Mouse (Mus musculus) stomach, postnatal 0 days (tissue): ENCODE data around the gene Ddx20. TPM values are rescaled to one million over a fixed set of nuclear protein-coding genes. Genes with fewer than 3 reads are reported as not detected.

ENCODE experiments used
- ATAC-seq: fragments of 200-750 bp; cut with Nextera tagmentation; 2 replicates; pipeline ENCODE4 v1.8.0; 2017; ENCODE audit not compliant: low FRiP score, low TSS enrichment
- DNase-seq: peaks from one replicate; pipeline ENCODE4 v3.0.0-alpha.2; 2016; ENCODE audit warnings: low spot score
- H3K27ac ChIP-seq: fragments of 300-500 bp; sonication (generic); replicated peaks from 2 replicates; pipeline ENCODE4 v1.5.1; 2014; ENCODE audit warnings: mild to moderate bottlenecking, control low read depth
- H3K27me3 ChIP-seq: fragments of 300-500 bp; sonication (generic); 2 replicates; pipeline ENCODE4 v1.6.1; 2014; ENCODE audit warnings: low read length; ENCODE audit not compliant: control insufficient read depth, insufficient read depth
- H3K36me3 ChIP-seq: fragments of 300-500 bp; sonication (generic); 2 replicates; pipeline ENCODE4 v1.6.1; 2014; ENCODE audit warnings: low read length, mixed read lengths; ENCODE audit not compliant: control insufficient read depth, insufficient read depth
- H3K4me1 ChIP-seq: fragments of 300-500 bp; sonication (generic); replicated peaks from 2 replicates; pipeline ENCODE4 v1.6.1; 2014; ENCODE audit warnings: antibody characterized with exemption; ENCODE audit not compliant: control insufficient read depth, insufficient read depth
- H3K4me2 ChIP-seq: fragments of 300-500 bp; sonication (generic); replicated peaks from 2 replicates; pipeline ENCODE4 v1.6.1; 2014; ENCODE audit warnings: low read depth, mild to moderate bottlenecking, control low read depth, moderate library complexity
- H3K4me3 ChIP-seq: fragments of 300-500 bp; sonication (generic); 2 replicates; pipeline ENCODE4 v1.5.1; 2014; ENCODE audit warnings: low read depth, low read length, control low read depth
- H3K9ac ChIP-seq: fragments of 300-500 bp; sonication (generic); 2 replicates; pipeline ENCODE4 v1.6.1; 2014; ENCODE audit warnings: mild to moderate bottlenecking, low read length, control low read depth, mixed read lengths
- H3K9me3 ChIP-seq: fragments of 300-500 bp; sonication (generic); 2 replicates; pipeline ENCODE4 v1.6.1; 2016; ENCODE audit warnings: low read length; ENCODE audit not compliant: control insufficient read depth
- CTCF ChIP-seq: IDR thresholded peaks from 2 replicates; pipeline ENCODE4 v1.5.1; 2016; ENCODE audit warnings: antibody characterized with exemption, low read depth, mild to moderate bottlenecking, moderate library complexity
- EP300 ChIP-seq: optimal IDR thresholded peaks from 2 replicates; pipeline ENCODE3; 2016; ENCODE audit warnings: antibody characterized with exemption
- WGBS: fragments of 180-500 bp; shearing (Covaris S2); extraction: QIAGEN DNeasy Blood & Tissue Kit; methylation state at CpG from one replicate; pipeline ENCODE4 v1.1.7; 2014; 5-methylcytosine and 5-hydroxymethylcytosine counted together
- polyA plus RNA-seq: library from polyadenylated mRNA; unstranded; fragments of >200 nt; fragmentation: Nextera tagmentation; extraction: Ambion mirVana; gene quantifications from 2 replicates; pipeline ENCODE4 v1.2.1, GENCODE M21; 2015

Ddx20 gene
- polyA plus RNA-seq, 1 experiment from 2014 or later = 14.7 TPM

- peak overlapping the region; percentile 41 for H3K27ac ChIP-seq
- no peak; the same call in none of the 2 replicates for ATAC-seq
- peak overlapping the region; percentile 78 for H3K9ac ChIP-seq
- TF ChIP-seq EP300 = no peak
- TF ChIP-seq CTCF = no peak
- 6% methylated on average over 59 of the region's 60 CpGs for WGBS
- H3K9me3 ChIP-seq = no peaks in the 10 kb centered on the region
- peak overlapping the region; percentile 73 for H3K4me3 ChIP-seq
- H3K4me1 ChIP-seq = 0 out of 2 replicates have a peak, but pooled peaks cover 3% of the 10 kb centered on the region
- peak overlapping the region; percentile 86 for H3K4me2 ChIP-seq
- DNase-seq = peak; percentile 62
- H3K27me3 ChIP-seq = no peaks in the 10 kb centered on the region
- H3K36me3 ChIP-seq = no peaks in the 10 kb centered on the region
Measured at GRCm38 (mm10) chr3:105686394-105687323, 715 bp downstream of the Ddx20 start.

- Histone ChIP-seq H3K27me3 (no peaks in the 10 kb centered on the region), H3K36me3 (peaks cover 2% of the 10 kb centered on the region; the same call in 1 of the 2 replicates), H3K9me3 (no peaks in the 10 kb centered on the region), H3K27ac (no peak overlapping the region), H3K4me2 (no peak overlapping the region), H3K4me1 (no peaks in the 10 kb centered on the region), H3K4me3 (no peak overlapping the region), H3K9ac (no peak overlapping the region)
- DNase-seq (no peak), ATAC-seq (no peak)
- 87% methylated on average over 7 of the region's 7 CpGs for WGBS
- TF ChIP-seq EP300 (no peak), CTCF (no peak)
Measured at GRCm38 (mm10) chr3:105680346-105680745, 7.0 kb downstream of the Ddx20 start.

- no peak overlapping the region for H3K9ac ChIP-seq
- no peak overlapping the region for H3K4me3 ChIP-seq
- DNase-seq (no peak), ATAC-seq (no peak)
- 47% methylated on average over 2 of the region's 2 CpGs for WGBS
- H3K36me3 ChIP-seq = peaks cover 2% of the 10 kb centered on the region; the same call in 1 of the 2 replicates
- TF ChIP-seq CTCF = no peak
- no peak for TF ChIP-seq EP300
- H3K4me1 ChIP-seq = no peaks in the 10 kb centered on the region
- no peak overlapping the region for H3K4me2 ChIP-seq
- H3K27me3 ChIP-seq = no peaks in the 10 kb centered on the region
- H3K27ac ChIP-seq = no peak overlapping the region
- no peaks in the 10 kb centered on the region for H3K9me3 ChIP-seq
Measured at GRCm38 (mm10) chr3:105675932-105676331, 11.4 kb downstream of the Ddx20 start.

DNA sequence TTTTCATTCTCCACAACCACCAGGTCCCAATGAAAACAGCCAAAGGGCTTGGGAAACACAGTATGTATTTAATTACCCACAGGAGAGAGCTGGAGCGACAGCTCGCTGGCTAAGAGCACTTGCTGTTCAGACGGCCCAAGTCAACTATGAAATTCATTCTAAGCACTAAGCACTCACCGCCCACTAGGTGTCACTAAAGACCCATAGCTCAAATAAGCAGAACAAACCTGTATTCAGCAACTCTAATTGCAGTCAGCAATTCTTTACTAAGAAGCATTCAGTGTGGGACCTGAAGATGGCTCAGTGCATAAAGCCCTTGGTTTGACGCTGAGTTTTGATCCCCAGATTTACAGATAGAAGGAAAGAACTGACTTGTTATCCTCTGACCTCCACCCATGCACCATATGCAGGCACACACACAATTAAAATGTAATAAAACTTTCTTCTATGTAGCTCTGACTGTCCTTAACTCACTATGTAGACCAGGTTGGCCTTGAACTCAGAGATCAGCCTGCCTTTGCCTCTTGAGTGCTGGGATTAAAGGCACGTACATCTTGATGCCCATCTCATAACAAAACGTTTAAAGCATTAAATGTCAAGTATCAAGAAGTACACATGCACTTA, 12.7 kb downstream of the Ddx20 start:
- Histone ChIP-seq H3K36me3 (peaks cover 2% of the 10 kb centered on the region; the same call in 1 of the 2 replicates), H3K27ac (no peak overlapping the region), H3K9ac (no peak overlapping the region), H3K27me3 (no peaks in the 10 kb centered on the region), H3K4me2 (no peak overlapping the region), H3K9me3 (no peaks in the 10 kb centered on the region), H3K4me1 (no peaks in the 10 kb centered on the region), H3K4me3 (no peak overlapping the region)
- WGBS = 17% methylated on average over 7 of the region's 7 CpGs
- ATAC-seq = peak; percentile 66
- peak; percentile 53 for DNase-seq
- TF ChIP-seq EP300 (no peak), CTCF (peak; percentile 99)

DNA sequence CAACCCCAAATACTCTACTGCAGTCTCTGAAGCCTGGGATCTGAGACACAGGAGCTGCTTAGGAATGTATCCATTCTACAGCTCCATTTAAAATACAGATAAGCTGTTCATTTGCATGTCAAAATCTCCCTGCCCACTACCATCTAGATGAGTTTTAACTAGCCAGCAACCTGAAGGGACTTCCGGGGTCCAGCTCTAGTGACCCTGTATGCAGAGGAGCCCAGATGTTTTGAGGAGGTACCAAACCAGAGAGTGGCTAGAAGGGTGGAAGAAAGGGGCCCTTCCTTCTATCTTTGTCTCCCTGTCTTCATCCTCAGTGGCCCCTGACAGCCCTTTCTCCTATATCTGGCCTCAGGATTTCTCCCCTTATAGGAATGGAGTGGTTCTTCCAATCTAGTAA, 16.6 kb downstream of the Ddx20 start:
- TF ChIP-seq EP300 (no peak), CTCF (no peak)
- 92% methylated on average over 1 of the region's 1 CpGs for WGBS
- Histone ChIP-seq H3K4me1 (no peaks in the 10 kb centered on the region), H3K9ac (no peak overlapping the region), H3K9me3 (no peaks in the 10 kb centered on the region), H3K36me3 (no peaks in the 10 kb centered on the region), H3K27ac (no peak overlapping the region), H3K27me3 (no peaks in the 10 kb centered on the region), H3K4me2 (no peak overlapping the region), H3K4me3 (no peak overlapping the region)
- DNase-seq (no peak), ATAC-seq (no peak)
